Mouse (Mus musculus): ENCODE measurements around the gene Adh6a.

Adh6a gene

GRCm38 (mm10) chr3:138312965-138313364, at the start of gene Adh6a:
Gene Adh6a (plus strand): TSS chr3:138313286.
- no peak for DNase-seq

DNA sequence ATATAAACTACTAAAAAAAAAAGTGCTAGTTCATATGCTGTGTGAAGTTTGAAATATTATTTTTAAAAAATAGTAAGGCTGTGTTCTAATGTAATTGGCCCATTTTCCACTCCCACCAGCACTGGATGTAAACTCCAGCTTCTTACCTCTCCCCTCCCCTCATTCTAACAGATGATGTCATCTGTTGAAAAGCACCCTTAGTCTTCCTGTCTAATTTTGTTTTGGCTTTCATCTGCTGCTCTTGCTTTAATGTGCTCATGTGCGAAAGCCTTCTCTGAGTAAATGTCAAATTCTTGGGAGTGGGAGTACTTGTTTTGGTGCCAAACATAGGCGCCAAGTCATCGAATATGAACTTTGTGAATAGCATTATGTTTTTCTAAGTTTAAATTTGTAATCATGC, 48.4 kb upstream of the Adh6a start:
- DNase-seq = no peak

DNA sequence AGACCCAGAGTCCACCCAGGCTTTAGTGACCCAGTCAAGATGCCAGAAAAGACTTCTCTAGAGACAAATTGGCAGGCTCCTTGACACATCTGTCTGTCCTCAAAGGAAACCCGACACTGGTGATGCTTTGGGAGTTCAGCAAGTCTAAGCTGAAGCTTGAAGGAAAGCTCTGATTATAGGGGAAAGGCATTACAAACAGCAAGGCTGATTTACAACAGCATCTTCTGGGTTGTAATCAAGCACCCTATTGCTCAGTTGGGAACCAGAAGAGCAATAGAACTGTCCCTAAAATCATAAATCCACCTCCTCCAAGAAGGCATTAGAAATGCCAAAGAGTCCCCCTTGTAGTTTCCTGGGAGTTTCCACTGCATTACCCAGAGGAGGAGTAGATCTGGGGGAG, 42.6 kb upstream of the Adh6a start:
- DNase-seq = no peak

GRCm38 (mm10) chr3:138271297-138271696, 41.8 kb upstream of the Adh6a start:
- DNase-seq = no peak

DNA sequence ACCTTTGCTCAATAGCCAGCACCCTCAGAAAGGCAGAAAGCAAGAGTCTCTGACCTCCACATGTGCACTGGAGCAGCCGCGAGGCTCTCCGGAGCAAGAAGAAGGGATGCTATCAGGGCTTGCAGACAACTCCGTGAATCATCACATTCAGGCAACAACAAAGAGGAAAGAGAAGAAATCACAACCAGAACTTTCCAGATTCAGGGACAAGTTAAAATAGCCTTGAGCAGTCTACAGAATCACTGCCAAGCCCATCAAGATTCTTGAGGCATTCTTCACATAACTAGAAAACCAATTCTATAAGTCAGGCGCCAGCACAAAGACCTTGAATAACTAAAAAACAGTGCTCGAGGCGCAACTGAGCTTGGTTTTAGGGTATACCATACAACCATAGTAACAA, 40.0 kb upstream of the Adh6a start:
- DNase-seq = no peak

GRCm38 (mm10) chr3:138275100-138275499, 38.0 kb upstream of the Adh6a start:
- no peak for DNase-seq

DNA sequence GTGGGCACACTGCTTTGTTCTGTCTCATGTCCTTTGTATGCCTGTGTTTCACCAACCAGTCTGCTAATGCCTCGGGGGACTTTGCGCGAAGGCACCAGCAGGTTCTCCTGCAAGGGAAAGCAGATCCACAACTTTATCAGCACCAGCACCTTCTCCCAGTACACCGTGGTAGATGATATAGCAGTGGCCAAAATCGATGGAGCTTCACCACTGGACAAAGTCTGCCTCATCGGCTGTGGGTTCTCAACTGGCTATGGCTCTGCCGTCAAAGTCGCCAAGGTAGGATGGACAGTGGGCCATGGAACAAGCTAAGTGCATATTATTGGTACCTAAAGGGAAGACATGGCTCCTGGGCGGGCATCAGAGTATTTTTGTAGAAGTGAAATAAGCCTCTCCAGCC, 30.5 kb upstream of the Adh6a start:
- DNase-seq = no peak

DNA sequence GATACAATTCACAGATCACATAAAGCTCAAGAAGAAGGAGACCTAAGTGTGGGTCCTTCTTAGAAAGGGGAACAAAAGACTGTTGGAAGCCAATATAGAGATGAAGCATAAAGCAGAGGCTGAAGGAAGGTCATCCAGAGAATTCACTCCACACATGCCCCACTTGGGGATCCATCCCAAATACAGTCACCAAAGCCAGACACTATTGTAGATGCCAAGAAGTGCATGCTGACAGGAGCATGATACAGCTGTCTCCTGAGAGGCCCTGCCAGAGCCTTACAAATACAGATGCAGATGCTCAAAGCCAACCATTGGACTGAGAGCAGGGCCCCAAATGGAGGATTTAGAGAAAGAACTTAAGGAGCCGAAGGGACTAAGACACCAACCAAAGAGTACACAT, 29.3 kb upstream of the Adh6a start:
- no peak for DNase-seq

- DNase-seq = no peak
Measured at GRCm38 (mm10) chr3:138285986-138286385, 27.1 kb upstream of the Adh6a start.

DNA sequence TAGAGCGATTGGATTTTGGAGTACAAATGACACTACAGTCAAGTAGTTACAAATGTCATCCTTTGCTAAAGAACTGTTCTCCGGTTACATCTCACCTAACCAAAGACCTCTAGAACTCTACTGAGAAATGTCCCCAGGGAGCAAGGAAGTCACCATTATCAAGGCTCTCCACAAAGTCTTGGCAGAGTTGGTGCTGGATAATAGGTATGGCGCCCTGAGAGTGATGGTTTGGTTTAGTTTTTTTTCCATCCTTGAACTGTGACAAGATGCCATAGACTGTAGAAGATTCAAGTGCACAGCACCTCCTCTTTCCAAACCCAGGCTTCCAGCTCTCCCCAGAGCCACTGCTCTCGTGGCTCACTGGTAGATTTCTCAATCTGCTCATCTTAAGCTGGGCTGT, 25.4 kb upstream of the Adh6a start:
- DNase-seq = no peak

DNA sequence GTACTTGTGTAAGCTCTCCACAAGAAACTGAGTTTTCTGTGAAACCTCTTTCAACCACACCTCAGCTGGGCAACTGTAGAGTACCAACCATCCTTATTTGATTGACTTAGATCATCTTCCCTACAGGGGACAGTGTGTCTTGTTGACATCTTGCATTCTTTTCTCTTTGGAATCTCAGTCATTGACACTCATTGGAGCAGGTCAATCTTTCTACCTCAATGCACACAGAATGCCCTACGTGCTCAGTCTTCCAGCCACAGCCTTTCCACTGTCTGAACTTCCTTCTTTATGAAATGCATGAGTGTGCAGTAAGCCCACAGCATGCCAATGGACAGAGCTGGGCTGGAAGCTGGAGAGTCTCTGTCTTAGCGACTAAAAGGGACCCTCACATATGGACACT, 22.4 kb upstream of the Adh6a start:
- no peak for DNase-seq

- no peak for DNase-seq
Measured at GRCm38 (mm10) chr3:138291529-138292117, 21.5 kb upstream of the Adh6a start.

GRCm38 (mm10) chr3:138293298-138293895, 19.7 kb upstream of the Adh6a start:
- no peak for DNase-seq

GRCm38 (mm10) chr3:138300130-138300529, 13.0 kb upstream of the Adh6a start:
- DNase-seq = no peak

DNA sequence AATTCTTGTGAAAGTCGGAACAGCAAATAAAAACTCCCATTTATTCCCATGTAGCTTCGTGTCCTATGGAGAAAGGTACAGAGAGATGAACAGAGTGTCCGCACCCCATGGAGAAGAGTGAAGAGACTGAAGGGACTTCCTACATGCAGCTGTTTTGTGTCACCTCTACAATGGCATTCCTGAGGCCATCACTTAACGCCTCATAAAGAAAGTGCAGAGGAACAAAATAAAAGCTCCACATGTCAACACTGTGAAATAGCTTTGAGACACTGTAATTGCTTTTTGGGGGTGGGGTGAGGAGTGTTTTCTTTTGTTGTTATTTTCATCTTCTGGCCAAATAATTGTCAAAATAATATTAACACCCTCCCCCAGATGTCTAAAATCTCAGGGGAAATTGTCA, 10.4 kb upstream of the Adh6a start:
- no peak for DNase-seq

DNA sequence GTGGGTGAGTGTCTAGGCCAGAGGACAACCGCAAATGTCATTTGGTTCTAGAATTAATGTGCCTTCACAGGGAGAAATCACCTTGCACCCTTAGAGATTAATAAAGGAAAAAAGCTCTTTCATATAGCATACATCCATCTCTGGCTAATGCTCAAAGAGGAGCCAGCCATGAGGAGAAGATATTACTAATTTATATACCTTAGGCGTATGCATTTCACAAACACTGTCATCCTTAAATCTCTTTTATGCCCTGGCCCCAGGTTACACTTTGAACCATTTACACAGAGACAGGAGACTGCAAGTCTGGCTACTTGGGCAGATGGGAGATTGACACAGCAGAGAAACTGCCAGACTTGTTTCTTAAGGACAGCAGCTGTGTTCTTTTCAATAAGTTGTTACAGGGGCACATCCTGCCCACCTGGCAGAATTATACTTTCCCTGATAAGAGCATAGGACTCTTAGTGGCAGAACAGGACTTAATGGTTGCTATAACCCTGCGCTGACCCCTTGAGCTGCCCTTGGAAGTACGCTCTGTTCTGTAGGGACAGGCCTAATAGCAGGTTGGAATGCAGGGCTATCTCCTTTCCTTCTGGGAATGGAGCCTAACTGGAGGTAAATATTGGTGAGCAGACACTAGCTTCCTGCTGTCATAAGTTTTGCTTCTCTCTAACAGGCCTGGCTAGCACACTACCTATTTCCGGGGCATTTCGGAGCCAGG, 9.2 kb upstream of the Adh6a start:
- no peak for DNase-seq

GRCm38 (mm10) chr3:138304489-138304871, 8.6 kb upstream of the Adh6a start:
- DNase-seq = no peak

DNA sequence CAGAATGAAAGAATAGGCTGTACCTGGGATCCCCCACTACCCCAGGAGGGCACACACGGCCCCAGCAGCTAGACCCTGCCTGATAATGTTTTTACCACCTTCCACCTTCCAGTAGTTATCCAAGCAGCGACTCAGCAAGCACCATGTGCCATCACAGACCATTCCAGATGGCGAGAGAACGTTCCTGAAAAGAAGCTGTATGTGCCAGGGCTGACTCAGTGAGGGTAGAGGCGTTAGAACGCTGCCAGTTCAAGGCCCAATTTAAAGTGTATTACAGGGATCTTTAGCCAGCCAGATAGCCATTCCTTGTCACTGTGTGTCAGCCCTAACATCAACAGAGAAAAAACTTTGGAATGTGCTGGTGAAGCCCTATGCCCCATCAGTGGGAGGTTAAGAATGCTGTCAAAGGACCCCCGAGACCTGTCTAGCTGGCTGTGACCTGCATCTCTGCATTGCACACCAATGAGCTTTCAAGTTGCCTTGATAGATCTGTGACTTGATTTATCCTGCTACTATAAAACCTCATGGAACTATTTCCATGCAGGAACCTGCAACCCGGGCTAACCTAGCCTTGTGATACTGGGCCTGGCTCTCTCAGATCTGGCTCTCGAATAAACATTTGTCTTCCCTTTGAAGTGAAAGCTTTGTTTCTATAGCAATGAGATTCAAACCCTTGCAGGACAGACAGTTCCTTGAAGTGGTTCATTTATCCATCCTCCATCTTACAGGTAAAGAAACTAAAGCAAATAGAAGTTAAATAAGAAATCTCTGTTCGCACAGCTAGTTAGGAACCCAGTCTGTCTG, 7.4 kb upstream of the Adh6a start:
- DNase-seq = no peak

DNA sequence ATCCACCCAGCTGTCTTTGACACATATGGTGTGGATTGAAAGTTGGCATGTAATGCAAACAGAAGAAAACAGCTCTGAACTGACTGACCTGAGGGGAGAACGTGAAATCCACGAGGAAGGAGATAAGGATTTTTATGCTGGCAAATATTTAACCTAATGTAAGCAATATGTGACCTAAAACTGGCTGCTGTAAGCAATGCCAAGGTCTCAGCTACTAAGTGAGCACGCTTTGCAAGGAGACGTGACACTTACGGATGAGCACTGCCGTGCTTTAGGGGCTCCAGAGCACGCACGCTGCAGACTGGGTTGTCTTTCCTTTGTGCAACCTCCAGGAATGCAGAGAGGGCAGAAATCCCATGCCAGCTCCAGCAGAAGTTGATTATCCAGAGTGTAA, 6.8 kb upstream of the Adh6a start:
- DNase-seq = no peak

DNA sequence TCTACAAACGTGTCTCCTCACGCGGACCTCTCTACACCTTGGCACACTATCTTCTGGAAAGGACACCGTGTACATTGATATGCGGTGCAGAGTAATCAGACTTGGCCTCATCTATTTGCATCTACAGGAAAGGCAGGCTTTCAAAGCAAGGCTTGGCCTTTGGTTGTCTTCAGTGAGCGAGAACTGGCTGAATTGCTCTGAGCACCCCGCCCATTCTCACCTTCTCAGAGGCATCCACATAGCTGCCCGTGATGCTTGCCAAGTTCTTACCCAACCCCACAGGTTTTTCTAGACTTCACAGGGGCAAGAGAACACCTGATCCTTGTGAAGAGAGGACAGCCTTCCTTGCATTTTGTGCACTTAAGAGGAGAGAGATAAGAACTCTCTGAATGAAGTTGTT, 3.2 kb upstream of the Adh6a start:
- DNase-seq = no peak

- no peak for DNase-seq
Measured at GRCm38 (mm10) chr3:138311015-138311414, 2.1 kb upstream of the Adh6a start.

DNA sequence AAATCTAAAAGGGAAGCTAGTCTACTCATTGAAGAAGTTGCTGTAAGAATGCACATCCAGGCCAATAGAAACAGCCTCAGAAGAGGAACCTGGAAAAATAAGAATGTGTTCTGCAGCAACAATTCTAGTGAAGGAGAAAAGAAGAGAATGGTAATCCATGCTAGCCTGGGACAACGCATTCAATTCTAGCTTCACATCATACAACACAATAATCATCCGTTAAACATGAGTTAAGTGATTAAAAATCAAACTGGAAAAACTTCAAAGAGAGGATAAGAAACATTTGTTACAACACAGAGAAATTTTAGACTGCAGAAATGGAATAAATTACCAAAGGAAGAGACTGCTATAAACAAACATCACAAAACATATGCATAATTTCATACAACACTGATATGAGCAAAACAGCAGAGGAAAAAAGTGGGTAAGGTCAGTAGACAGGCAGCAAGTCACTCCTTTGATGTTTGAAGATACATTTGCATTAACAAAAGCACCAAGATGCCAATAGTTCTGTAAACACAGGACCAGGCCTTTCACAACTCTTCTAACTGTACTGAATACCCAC, 3.9 kb downstream of the Adh6a start:
- no peak for DNase-seq

DNA sequence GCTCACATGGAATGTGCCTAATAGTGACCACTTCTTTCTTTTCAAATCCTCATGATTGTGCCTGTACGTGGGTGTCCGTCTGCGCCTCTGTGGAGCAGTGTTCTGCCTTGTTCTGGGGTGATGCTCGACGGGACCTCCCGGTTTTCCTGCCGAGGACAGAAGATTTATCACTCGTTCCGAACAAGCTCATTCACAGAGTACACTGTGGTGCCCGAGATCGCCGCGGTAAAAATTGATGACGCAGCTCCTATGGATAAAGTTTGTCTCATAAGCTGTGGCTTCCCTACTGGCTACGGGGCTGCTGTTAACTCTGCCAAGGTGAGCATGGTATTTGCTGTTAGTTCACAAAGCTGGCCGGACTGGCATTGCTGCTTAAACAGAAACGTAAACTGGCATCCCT, 11.9 kb downstream of the Adh6a start:
- DNase-seq = no peak

DNA sequence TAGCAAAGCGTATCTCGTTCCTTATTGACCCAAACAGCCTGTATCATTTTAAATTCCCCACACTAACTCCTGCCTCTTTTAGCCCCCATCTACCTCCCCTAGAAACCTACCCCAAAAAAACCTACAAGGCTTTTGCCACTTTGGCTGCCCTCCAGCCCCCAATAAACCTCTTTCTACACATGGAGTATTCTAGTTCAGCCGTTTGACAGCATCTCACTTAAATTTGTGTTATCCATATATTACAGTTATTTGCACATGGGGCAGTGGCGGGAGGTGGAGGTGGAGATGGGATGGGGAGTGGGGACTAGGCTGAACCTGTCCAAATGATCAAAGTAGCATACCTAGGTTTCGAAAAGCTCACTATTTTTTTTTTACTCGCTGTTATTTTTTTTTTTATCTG, 12.4 kb downstream of the Adh6a start:
- DNase-seq = no peak
